Mouse (Mus musculus) granulocyte monocyte progenitor cell, adult 5-6 weeks (primary cell): ENCODE measurements around the gene Fam133b. TPM values are rescaled to one million over a fixed set of nuclear protein-coding genes. Genes with fewer than 3 reads are reported as not detected.
"Not testable (repeated sequence)": the region's sequence is repeated elsewhere in the genome, so short reads cannot be mapped to it uniquely, and the experiment has no call there.

Experiments
- ATAC-seq: replicated peaks from 2 replicates; pipeline ENCODE4 v1.8.0; 2016; ENCODE audit warnings: mild to moderate bottlenecking, moderate TSS enrichment, inconsistent platforms; ENCODE audit not compliant: poor library complexity, severe bottlenecking
- total RNA-seq, 2 experiments: library from RNA; stranded (forward) in 1 of 2; stranded (reverse) in 1 of 2; fragments of 200-712, 200-1000 nt in 1 of 2; fragments of >200 nt in 1 of 2; fragmentation: Nextera tagmentation in 1 of 2; gene quantifications; 2 replicates each; pipeline ENCODE4 v1.2.3; 2014 to 2017

Gene Fam133b
- total RNA-seq, 2 experiments from 2014 or later: 80.8 to 112 TPM

GRCm38 (mm10) chr5:3516481-3517075 lies 27.1 kb upstream of the Fam133b start:
- ATAC-seq: peak; percentile 46

GRCm38 (mm10) chr5:3520493-3521359 lies 22.9 kb upstream of the Fam133b start:
- no peak for ATAC-seq

- ATAC-seq: no peak
Measured at GRCm38 (mm10) chr5:3521741-3522140, 21.9 kb upstream of the Fam133b start.

GRCm38 (mm10) chr5:3522826-3523225 lies 20.8 kb upstream of the Fam133b start:
- no peak for ATAC-seq

GRCm38 (mm10) chr5:3527041-3527691 lies 16.5 kb upstream of the Fam133b start:
- peak; percentile 41 for ATAC-seq

- ATAC-seq: no peak
Measured at GRCm38 (mm10) chr5:3529585-3530189, 13.9 kb upstream of the Fam133b start.

GRCm38 (mm10) chr5:3532048-3532447 lies 11.6 kb upstream of the Fam133b start:
- ATAC-seq: not testable (repeated sequence)

GRCm38 (mm10) chr5:3536592-3537212 lies 6.9 kb upstream of the Fam133b start:
- ATAC-seq: 0 out of 2 replicates have a peak, but pooled peaks have one; percentile 6

GRCm38 (mm10) chr5:3538505-3539472 lies 4.8 kb upstream of the Fam133b start:
- 0 out of 2 replicates have a peak, but pooled peaks have one; percentile 8 for ATAC-seq

- no peak for ATAC-seq
Measured at GRCm38 (mm10) chr5:3541871-3542270, 1.8 kb upstream of the Fam133b start.

GRCm38 (mm10) chr5:3544480-3544769 lies 792 bp downstream of the Fam133b start:
- no peak for ATAC-seq

- ATAC-seq: no peak
Measured at GRCm38 (mm10) chr5:3546226-3546625, 2.6 kb downstream of the Fam133b start.

GRCm38 (mm10) chr5:3551481-3551880 lies 7.8 kb downstream of the Fam133b start:
- ATAC-seq: no peak

- no peak for ATAC-seq
Measured at GRCm38 (mm10) chr5:3554198-3554597, 10.6 kb downstream of the Fam133b start.

- no peak for ATAC-seq
Measured at GRCm38 (mm10) chr5:3571266-3571665, 27.6 kb downstream of the Fam133b start, which contains the start of gene 1700109H08Rik. Gene 1700109H08Rik, plus strand, starts transcription at chr5:3571566.

- ATAC-seq: no peak
Measured at GRCm38 (mm10) chr5:3574825-3575224, 31.2 kb downstream of the Fam133b start.

- no peak for ATAC-seq
Measured at GRCm38 (mm10) chr5:3577939-3578338, 34.3 kb downstream of the Fam133b start.

GRCm38 (mm10) chr5:3579066-3579465 lies 35.4 kb downstream of the Fam133b start:
- no peak for ATAC-seq

GRCm38 (mm10) chr5:3595693-3596398 lies 52.2 kb downstream of the Fam133b start, which contains the start of gene Pex1:
Gene Pex1, plus strand, starts transcription at chr5:3596066.
- peak; percentile 92 for ATAC-seq
